Mouse (Mus musculus) regulatory T cell (primary cell): ENCODE data around the gene Mcm7.

Source experiments
- in situ Hi-C: fragments of 300-600 bp; cut with MboI, MseI; formaldehyde crosslinking; loops from one replicate; pipeline ENCODE4 v1.15.1; 2025; ENCODE audit warnings: high pct_unique_total_duplicates

The Mcm7 gene

GRCm38 (mm10) chr5:138160224-138160762 is 11.9 kb downstream of the Mcm7 start:
- in situ Hi-C loops = loop anchor here (25.0 kb wide), 1 partner anchor 1627 kb away; the partner anchor contains the start of genes Ints1 and Mafk

GRCm38 (mm10) chr5:138155443-138155976 is 16.7 kb downstream of the Mcm7 start, which contains the start of gene Zfp113:
Gene Zfp113, minus strand, starts transcription at chr5:138155744.
- in situ Hi-C loops = loop anchor here (25.0 kb wide), 1 partner anchor 1632 kb away; the partner anchor contains the start of genes Ints1 and Mafk

- in situ Hi-C loops = loop anchor here (5.0 to 25.0 kb wide), 2 partner anchors 37 to 1633 kb away; partner anchors contain the start of genes Ints1, Mafk and Zscan21
Observed at GRCm38 (mm10) chr5:138154390-138154789, 17.8 kb downstream of the Mcm7 start.

GRCm38 (mm10) chr5:138138585-138138984 is 33.6 kb downstream of the Mcm7 start:
- in situ Hi-C loops = no loop called here

- in situ Hi-C loops = no loop called here
Observed at GRCm38 (mm10) chr5:138137935-138138549, 34.2 kb downstream of the Mcm7 start.

GRCm38 (mm10) chr5:138137257-138137656 is 35.0 kb downstream of the Mcm7 start:
- in situ Hi-C loops = no loop called here

GRCm38 (mm10) chr5:138132425-138133064 is 39.7 kb downstream of the Mcm7 start:
- in situ Hi-C loops = no loop called here

GRCm38 (mm10) chr5:138118041-138118440 is 54.2 kb downstream of the Mcm7 start:
- in situ Hi-C loops = loop anchor here (5.0 kb wide), 1 partner anchor 34 kb away; no protein-coding TSS in a partner anchor

GRCm38 (mm10) chr5:138117199-138118015 is 54.8 kb downstream of the Mcm7 start:
- in situ Hi-C loops = loop anchor here (5.0 kb wide), 1 partner anchor 35 kb away; no protein-coding TSS in a partner anchor

GRCm38 (mm10) chr5:138116255-138117198 is 55.7 kb downstream of the Mcm7 start, which contains the start of gene Zscan21:
Gene Zscan21, plus strand, starts transcription at chr5:138116903.
- in situ Hi-C loops = loop anchor here (5.0 kb wide), 1 partner anchor 36 kb away; no protein-coding TSS in a partner anchor
